Mouse (Mus musculus) forebrain, embryonic 14.5 days (tissue): ENCODE measurements around the gene Nrxn3. TPM values are rescaled to one million over a fixed set of nuclear protein-coding genes. Genes with fewer than 3 reads are reported as not detected.

Experiments
- ATAC-seq: fragments of 200-750 bp; cut with Nextera tagmentation; 2 replicates; pipeline ENCODE4 v1.8.0; 2017; ENCODE audit warnings: mild to moderate bottlenecking, moderate library complexity
- DNase-seq: peaks from one replicate; pipeline ENCODE4 v3.0.0-alpha.2; 2015; ENCODE audit warnings: low spot score
- H3K27ac ChIP-seq: fragments of 300-500 bp; sonication (generic); 2 replicates; pipeline ENCODE4 v1.5.1; 2014; ENCODE audit warnings: low read depth, mild to moderate bottlenecking, control low read depth, low read length, moderate library complexity
- H3K27me3 ChIP-seq: fragments of 300-500 bp; sonication (generic); replicated peaks from 2 replicates; pipeline ENCODE4 v1.6.1; 2014; ENCODE audit warnings: low read length, control low read depth, mixed read lengths; ENCODE audit not compliant: control insufficient read depth, insufficient read depth
- H3K36me3 ChIP-seq: fragments of 300-500 bp; sonication (generic); 2 replicates; pipeline ENCODE4 v1.6.1; 2014; ENCODE audit warnings: low read length, control low read depth; ENCODE audit not compliant: control insufficient read depth, insufficient read depth
- H3K4me1 ChIP-seq: fragments of 300-500 bp; sonication (generic); 2 replicates; pipeline ENCODE4 v1.6.1; 2014; ENCODE audit warnings: antibody characterized with exemption, low read length, control low read depth; ENCODE audit not compliant: control insufficient read depth, insufficient read depth
- H3K4me2 ChIP-seq: fragments of 300-500 bp; sonication (generic); 2 replicates; pipeline ENCODE4 v1.6.1; 2014; ENCODE audit warnings: mild to moderate bottlenecking, control low read depth, low read length
- H3K4me3 ChIP-seq: fragments of 300-500 bp; sonication (generic); 2 replicates; pipeline ENCODE4 v1.5.1; 2014; ENCODE audit warnings: low read depth, low read length, control low read depth
- H3K9ac ChIP-seq: fragments of 300-500 bp; sonication (generic); 2 replicates; pipeline ENCODE4 v1.6.1; 2014; ENCODE audit warnings: mild to moderate bottlenecking, low read length, control low read depth, moderate library complexity
- H3K9me3 ChIP-seq: fragments of 300-500 bp; sonication (generic); replicated peaks from 2 replicates; pipeline ENCODE4 v1.6.1; 2016; ENCODE audit warnings: low read length, control low read depth, mixed read lengths; ENCODE audit not compliant: control insufficient read depth
- WGBS: fragments of 180-500 bp; shearing (Covaris S2); extraction: QIAGEN DNeasy Blood & Tissue Kit; methylation state at CpG from one replicate; pipeline ENCODE4 v1.1.7; 2014; 5-methylcytosine and 5-hydroxymethylcytosine counted together
- microRNA-seq: library from miRNA; unstranded; fragments of <30 nt; microRNA quantifications from one replicate; pipeline ENCODE4, GENCODE M21; 2016
- polyA plus RNA-seq: library from polyadenylated mRNA; unstranded; fragments of >200 nt; fragmentation: Nextera tagmentation; extraction: Ambion mirVana; gene quantifications from 2 replicates; pipeline ENCODE4 v1.2.1, GENCODE M21; 2014

Nrxn3 gene
- polyA plus RNA-seq, 1 experiment from 2014 or later = 39.6 TPM

- Histone ChIP-seq H3K4me2 (no peak overlapping the region), H3K9ac (no peak overlapping the region), H3K4me3 (no peak overlapping the region), H3K36me3 (no peaks in the 10 kb centered on the region), H3K27me3 (no peaks in the 10 kb centered on the region), H3K27ac (no peak overlapping the region), H3K4me1 (peaks cover 7% of the 10 kb centered on the region), H3K9me3 (no peaks in the 10 kb centered on the region)
- ATAC-seq (no peak), DNase-seq (no peak)
- WGBS = 95% methylated on average over 1 of the region's 1 CpGs
Measured at GRCm38 (mm10) chr12:90281236-90281635, 1558.6 kb downstream of the Nrxn3 start.

GRCm38 (mm10) chr12:90283022-90283421 is 1560.3 kb downstream of the Nrxn3 start:
- WGBS = 23% methylated on average over 5 of the region's 5 CpGs
- Histone ChIP-seq H3K9me3 (no peaks in the 10 kb centered on the region), H3K36me3 (no peaks in the 10 kb centered on the region), H3K27ac (no peak overlapping the region), H3K4me2 (no peak overlapping the region), H3K4me1 (peaks cover 7% of the 10 kb centered on the region), H3K9ac (no peak overlapping the region), H3K4me3 (no peak overlapping the region), H3K27me3 (no peaks in the 10 kb centered on the region)
- ATAC-seq (peak; percentile 83), DNase-seq (peak; percentile 53)

GRCm38 (mm10) chr12:90302671-90303070 is 1580.0 kb downstream of the Nrxn3 start:
- Histone ChIP-seq H3K9me3 (no peaks in the 10 kb centered on the region), H3K27me3 (no peaks in the 10 kb centered on the region), H3K9ac (no peak overlapping the region), H3K4me2 (no peak overlapping the region), H3K36me3 (no peaks in the 10 kb centered on the region), H3K4me1 (no peaks in the 10 kb centered on the region), H3K4me3 (no peak overlapping the region), H3K27ac (no peak overlapping the region)
- peak; percentile 16 for DNase-seq
- ATAC-seq = no peak
- WGBS = 63% methylated on average over 1 of the region's 1 CpGs

DNA sequence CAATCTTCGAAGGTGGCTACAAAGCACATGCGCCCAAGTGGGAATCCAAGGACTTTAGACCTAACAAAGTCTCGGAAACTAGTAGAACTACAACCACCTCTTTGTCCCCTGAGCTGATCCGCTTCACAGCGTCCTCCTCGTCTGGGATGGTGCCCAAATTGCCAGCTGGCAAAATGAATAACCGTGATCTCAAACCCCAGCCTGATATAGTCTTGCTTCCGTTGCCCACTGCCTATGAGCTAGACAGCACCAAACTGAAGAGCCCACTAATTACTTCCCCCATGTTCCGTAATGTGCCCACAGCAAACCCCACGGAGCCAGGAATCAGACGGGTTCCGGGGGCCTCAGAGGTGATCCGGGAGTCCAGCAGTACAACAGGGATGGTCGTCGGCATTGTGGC is 1609.1 kb downstream of the Nrxn3 start:
- no peak for ATAC-seq
- 92% methylated on average over 15 of the region's 15 CpGs for WGBS
- H3K4me1 ChIP-seq = no peaks in the 10 kb centered on the region

GRCm38 (mm10) chr12:90332459-90332858 is 1609.8 kb downstream of the Nrxn3 start:
- H3K27me3 ChIP-seq = no peaks in the 10 kb centered on the region
- no peak for DNase-seq
- H3K27ac ChIP-seq = no peak overlapping the region
- ATAC-seq = no peak
- WGBS = 90% methylated on average over 3 of the region's 3 CpGs
- no peaks in the 10 kb centered on the region for H3K4me1 ChIP-seq
- H3K4me3 ChIP-seq = no peak overlapping the region
- no peak overlapping the region for H3K9ac ChIP-seq
- H3K4me2 ChIP-seq = no peak overlapping the region
- H3K36me3 ChIP-seq = no peaks in the 10 kb centered on the region
- no peaks in the 10 kb centered on the region for H3K9me3 ChIP-seq

More for the DNA sequence above, 1609.1 kb downstream of the Nrxn3 start:
- Histone ChIP-seq H3K36me3 (no peaks in the 10 kb centered on the region), H3K9ac (no peak overlapping the region), H3K27me3 (no peaks in the 10 kb centered on the region), H3K9me3 (no peaks in the 10 kb centered on the region), H3K4me3 (no peak overlapping the region), H3K27ac (no peak overlapping the region), H3K4me2 (no peak overlapping the region)
- no peak for DNase-seq

DNA sequence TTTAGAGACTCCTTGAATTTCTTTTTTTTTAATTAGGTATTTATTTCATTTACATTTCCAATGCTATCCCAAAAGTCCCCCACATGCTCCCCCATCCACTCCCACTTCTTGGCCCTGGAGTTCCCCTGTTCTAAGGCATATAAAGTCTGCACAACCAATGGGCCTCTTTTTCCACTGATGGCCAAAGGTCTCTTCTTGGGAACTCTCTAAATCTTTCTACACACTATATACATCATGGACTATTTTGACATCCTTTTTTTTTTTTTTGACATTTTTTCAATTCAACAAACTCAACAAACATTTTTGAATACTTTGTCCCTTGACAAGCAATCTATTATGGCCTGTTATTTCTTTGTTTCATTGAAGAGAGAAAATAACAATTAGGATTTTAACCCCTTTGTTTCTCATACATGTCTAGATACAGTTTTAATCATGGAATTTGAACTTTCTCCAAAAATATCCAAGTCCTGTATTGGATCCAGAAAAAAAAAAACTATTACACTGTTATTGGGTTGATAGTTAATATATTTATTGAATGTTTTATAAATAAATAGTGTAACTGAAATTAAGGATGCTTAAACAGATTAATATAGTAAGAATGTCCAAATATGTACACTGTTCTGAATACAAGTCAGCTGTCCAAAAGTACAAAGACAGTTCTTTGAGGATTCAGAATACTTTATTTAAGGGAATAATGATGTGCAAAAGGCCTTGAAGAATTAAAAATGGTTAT is 1615.0 kb downstream of the Nrxn3 start:
- no peaks in the 10 kb centered on the region for H3K27me3 ChIP-seq
- no peak overlapping the region for H3K9ac ChIP-seq
- H3K36me3 ChIP-seq = no peaks in the 10 kb centered on the region
- no peaks in the 10 kb centered on the region for H3K9me3 ChIP-seq
- H3K4me1 ChIP-seq = no peaks in the 10 kb centered on the region
- ATAC-seq = no peak
- H3K27ac ChIP-seq = no peak overlapping the region
- DNase-seq = no peak
- H3K4me2 ChIP-seq = no peak overlapping the region
- no peak overlapping the region for H3K4me3 ChIP-seq

- Histone ChIP-seq H3K27me3 (no peaks in the 10 kb centered on the region), H3K9ac (no peak overlapping the region), H3K9me3 (no peaks in the 10 kb centered on the region), H3K4me2 (no peak overlapping the region), H3K27ac (no peak overlapping the region), H3K36me3 (no peaks in the 10 kb centered on the region), H3K4me3 (no peak overlapping the region), H3K4me1 (no peaks in the 10 kb centered on the region)
- WGBS = 94% methylated on average over 3 of the region's 3 CpGs
- ATAC-seq (no peak), DNase-seq (no peak)
Measured at GRCm38 (mm10) chr12:90338229-90338557, 1615.5 kb downstream of the Nrxn3 start.

Small RNA genes lying within 50 kb of the gene (microRNA-seq; reads per million reads assigned to microRNA genes)
- gene Gm23989 (not detected), gene Gm27313 (not detected)
